Mouse (Mus musculus) E14TG2a.4 (cell line): ENCODE data around the gene Cit.

ENCODE experiments used
- CTCF ChIP-seq: conservative IDR thresholded peaks from 2 replicates; pipeline ENCODE4 v1.5.1; 2014; ENCODE audit warnings: low read length
- NANOG ChIP-seq: IDR thresholded peaks from 2 replicates; pipeline ENCODE4 v1.6.1; 2014; ENCODE audit warnings: borderline replicate concordance, low read length, mixed read lengths

GRCm38 (mm10) chr5:116011700-116012099 lies 166.6 kb downstream of the Cit start:
- TF ChIP-seq CTCF = no peak
- no peak for TF ChIP-seq NANOG
